Mouse (Mus musculus): Measurements from ENCODE around the gene Bloc1s2. TPM values are rescaled to one million over a fixed set of nuclear protein-coding genes. Genes with fewer than 3 reads are reported as not detected.

The Bloc1s2 gene
- polyA plus RNA-seq, 1 experiment from 2014 or later: 138 TPM

- H3K4me2 ChIP-seq (replicated peaks): no peak overlapping the region
- no peaks in the 10 kb centered on the region for H3K27me3 ChIP-seq (replicated peaks)
- WGBS: 81% methylated on average over 5 of the region's 5 CpGs
- H3K9ac ChIP-seq: no peak overlapping the region
- no peaks in the 10 kb centered on the region for H3K4me1 ChIP-seq
- no peak overlapping the region for H3K27ac ChIP-seq
- no peak for ATAC-seq (ENCODE audit: low FRiP score, low read depth)
- H3K36me3 ChIP-seq: no peaks in the 10 kb centered on the region
- H3K4me3 ChIP-seq: no peak overlapping the region
- no peaks in the 10 kb centered on the region for H3K9me3 ChIP-seq
Observed at GRCm38 (mm10) chr19:44153781-44154180, 7.5 kb upstream of the Bloc1s2 start.

- ATAC-seq (ENCODE audit: low FRiP score, low read depth): no peak
- no peak overlapping the region for H3K4me2 ChIP-seq (replicated peaks)
- H3K27me3 ChIP-seq (replicated peaks): no peaks in the 10 kb centered on the region
- peaks cover 8% of the 10 kb centered on the region for H3K4me1 ChIP-seq
- no peak overlapping the region for H3K9ac ChIP-seq
- no peaks in the 10 kb centered on the region for H3K9me3 ChIP-seq
- no peak overlapping the region for H3K27ac ChIP-seq
- no peak overlapping the region for H3K4me3 ChIP-seq
- H3K36me3 ChIP-seq: peaks cover 3% of the 10 kb centered on the region; the same call in 1 of the 2 replicates
- 80% methylated on average over 2 of the region's 2 CpGs for WGBS
Observed at GRCm38 (mm10) chr19:44148991-44149390, 2.7 kb upstream of the Bloc1s2 start.

- Histone ChIP-seq H3K36me3 (peaks cover 9% of the 10 kb centered on the region), H3K4me1 (peaks cover 8% of the 10 kb centered on the region), H3K27me3 (replicated peaks) (no peaks in the 10 kb centered on the region), H3K4me3 (no peak overlapping the region), H3K27ac (no peak overlapping the region), H3K9ac (no peak overlapping the region), H3K9me3 (no peaks in the 10 kb centered on the region), H3K4me2 (replicated peaks) (no peak overlapping the region)
- ATAC-seq (ENCODE audit: low FRiP score, low read depth): no peak
- 37% methylated on average over 2 of the region's 2 CpGs for WGBS
Observed at GRCm38 (mm10) chr19:44148345-44148744, 2.1 kb upstream of the Bloc1s2 start.

GRCm38 (mm10) chr19:44146951-44147350, 705 bp upstream of the Bloc1s2 start:
- ATAC-seq (ENCODE audit: low FRiP score, low read depth): no peak
- Histone ChIP-seq H3K4me1 (peaks cover 8% of the 10 kb centered on the region), H3K9ac (no peak overlapping the region), H3K9me3 (no peaks in the 10 kb centered on the region), H3K4me2 (replicated peaks) (no peak overlapping the region), H3K27me3 (replicated peaks) (no peaks in the 10 kb centered on the region), H3K27ac (no peak overlapping the region), H3K4me3 (no peak overlapping the region), H3K36me3 (peaks cover 22% of the 10 kb centered on the region)
- 97% methylated on average over 8 of the region's 8 CpGs for WGBS

- H3K4me2 ChIP-seq (replicated peaks): peak overlapping the region; percentile 77
Observed at GRCm38 (mm10) chr19:44146568-44146879, 278 bp upstream of the Bloc1s2 start.

GRCm38 (mm10) chr19:44144366-44144765, 1.9 kb downstream of the Bloc1s2 start:
- Histone ChIP-seq H3K9me3 (no peaks in the 10 kb centered on the region), H3K9ac (no peak overlapping the region), H3K27me3 (replicated peaks) (no peaks in the 10 kb centered on the region), H3K4me1 (peaks cover 8% of the 10 kb centered on the region), H3K36me3 (peaks cover 42% of the 10 kb centered on the region), H3K4me2 (replicated peaks) (no peak overlapping the region), H3K27ac (no peak overlapping the region), H3K4me3 (no peak overlapping the region)
- ATAC-seq (ENCODE audit: low FRiP score, low read depth): no peak
- 91% methylated on average over 9 of the region's 9 CpGs for WGBS

More at GRCm38 (mm10) chr19:44146568-44146879, 278 bp upstream of the Bloc1s2 start:
- no peaks in the 10 kb centered on the region for H3K9me3 ChIP-seq
- H3K36me3 ChIP-seq: peaks cover 26% of the 10 kb centered on the region
- no peak overlapping the region for H3K27ac ChIP-seq
- H3K4me3 ChIP-seq: peak overlapping the region; percentile 71
- WGBS: 65% methylated on average over 9 of the region's 9 CpGs
- ATAC-seq (ENCODE audit: low FRiP score, low read depth): peak; percentile 21; the same call in 1 of the 2 replicates
- H3K4me1 ChIP-seq: peaks cover 8% of the 10 kb centered on the region
- no peaks in the 10 kb centered on the region for H3K27me3 ChIP-seq (replicated peaks)
- peak overlapping the region; percentile 73 for H3K9ac ChIP-seq

- Histone ChIP-seq H3K9ac (no peak overlapping the region), H3K36me3 (peaks cover 35% of the 10 kb centered on the region), H3K4me2 (replicated peaks) (peak overlapping the region; percentile 60), H3K4me3 (peak overlapping the region; percentile 73), H3K4me1 (peaks cover 8% of the 10 kb centered on the region), H3K27me3 (replicated peaks) (no peaks in the 10 kb centered on the region), H3K27ac (no peak overlapping the region), H3K9me3 (no peaks in the 10 kb centered on the region)
- WGBS: 26% methylated on average over 7 of the region's 7 CpGs
- 0 out of 2 replicates have a peak, but pooled peaks have one; percentile 29 for ATAC-seq (ENCODE audit: low FRiP score, low read depth)
Observed at GRCm38 (mm10) chr19:44135960-44136485, 10.2 kb downstream of the Bloc1s2 start.

GRCm38 (mm10) chr19:44135072-44135959, 10.9 kb downstream of the Bloc1s2 start, which contains the start of gene Cwf19l1:
Gene Cwf19l1 (minus strand): TSS chr19:44135876.
- H3K27me3 ChIP-seq (replicated peaks): no peaks in the 10 kb centered on the region
- H3K9me3 ChIP-seq: no peaks in the 10 kb centered on the region
- peak; percentile 90 for ATAC-seq (ENCODE audit: low FRiP score, low read depth)
- H3K4me3 ChIP-seq: peak within 1 kb of the TSS; percentile 73
- H3K4me2 ChIP-seq (replicated peaks): peak within 1 kb of the TSS; percentile 77
- peaks cover 37% of the 10 kb centered on the region for H3K36me3 ChIP-seq
- peak within 1 kb of the TSS; percentile 85 for H3K27ac ChIP-seq
- under 1% methylated on average over 45 of the region's 45 CpGs for WGBS
- peak within 1 kb of the TSS; percentile 64 for H3K9ac ChIP-seq
- H3K4me1 ChIP-seq: peaks cover 8% of the 10 kb centered on the region

GRCm38 (mm10) chr19:44132917-44133316, 13.3 kb downstream of the Bloc1s2 start:
- Histone ChIP-seq H3K9ac (no peak overlapping the region), H3K27ac (no peak overlapping the region), H3K4me2 (replicated peaks) (no peak overlapping the region), H3K9me3 (no peaks in the 10 kb centered on the region), H3K36me3 (peaks cover 39% of the 10 kb centered on the region), H3K4me1 (peaks cover 8% of the 10 kb centered on the region), H3K27me3 (replicated peaks) (no peaks in the 10 kb centered on the region), H3K4me3 (no peak overlapping the region)
- 92% methylated on average over 5 of the region's 5 CpGs for WGBS
- no peak for ATAC-seq (ENCODE audit: low FRiP score, low read depth)

GRCm38 (mm10) chr19:44128560-44128959, 17.7 kb downstream of the Bloc1s2 start:
- Histone ChIP-seq H3K4me3 (no peak overlapping the region), H3K9ac (no peak overlapping the region), H3K9me3 (no peaks in the 10 kb centered on the region), H3K4me2 (replicated peaks) (no peak overlapping the region), H3K27ac (no peak overlapping the region), H3K36me3 (peaks cover 78% of the 10 kb centered on the region), H3K4me1 (no peaks in the 10 kb centered on the region), H3K27me3 (replicated peaks) (no peaks in the 10 kb centered on the region)
- WGBS: 97% methylated on average over 2 of the region's 2 CpGs
- ATAC-seq (ENCODE audit: low FRiP score, low read depth): no peak

- no peak for ATAC-seq (ENCODE audit: low FRiP score, low read depth)
- H3K9ac ChIP-seq: no peak overlapping the region
- no peak overlapping the region for H3K4me2 ChIP-seq (replicated peaks)
- H3K27me3 ChIP-seq (replicated peaks): no peaks in the 10 kb centered on the region
- no peaks in the 10 kb centered on the region for H3K9me3 ChIP-seq
- H3K4me3 ChIP-seq: no peak overlapping the region
- H3K4me1 ChIP-seq: no peaks in the 10 kb centered on the region
- H3K36me3 ChIP-seq: peaks cover 84% of the 10 kb centered on the region
- H3K27ac ChIP-seq: no peak overlapping the region
- WGBS: 92% methylated on average over 10 of the region's 10 CpGs
Observed at GRCm38 (mm10) chr19:44127729-44128497, 18.3 kb downstream of the Bloc1s2 start.

- H3K36me3 ChIP-seq: peaks cover 87% of the 10 kb centered on the region
- no peak overlapping the region for H3K4me3 ChIP-seq
- H3K4me2 ChIP-seq (replicated peaks): no peak overlapping the region
- H3K9ac ChIP-seq: no peak overlapping the region
- 90% methylated on average over 7 of the region's 7 CpGs for WGBS
- H3K27me3 ChIP-seq (replicated peaks): no peaks in the 10 kb centered on the region
- no peaks in the 10 kb centered on the region for H3K9me3 ChIP-seq
- H3K27ac ChIP-seq: no peak overlapping the region
- H3K4me1 ChIP-seq: no peaks in the 10 kb centered on the region
- ATAC-seq (ENCODE audit: low FRiP score, low read depth): no peak
Observed at GRCm38 (mm10) chr19:44121137-44121536, 25.1 kb downstream of the Bloc1s2 start.
